Mouse (Mus musculus) ES-Bruce4 (cell line): ENCODE measurements around the gene Zfp385b. TPM values are rescaled to one million over a fixed set of nuclear protein-coding genes. Genes with fewer than 3 reads are reported as not detected.

Experiments used
- H3K27ac ChIP-seq: 2 replicates; pipeline ENCODE4 v1.5.1; 2012; ENCODE audit warnings: low read length, inconsistent platforms; ENCODE audit not compliant: insufficient read depth
- H3K27me3 ChIP-seq: 2 replicates; pipeline ENCODE4 v1.6.1; 2012; ENCODE audit warnings: mild to moderate bottlenecking, low read length, inconsistent platforms; ENCODE audit not compliant: control insufficient read depth, poor library complexity, insufficient read depth, severe bottlenecking
- H3K36me3 ChIP-seq: 2 replicates; pipeline ENCODE4 v1.6.1; 2012; ENCODE audit warnings: inconsistent platforms, mild to moderate bottlenecking, low read length, moderate library complexity; ENCODE audit not compliant: control insufficient read depth, poor library complexity, insufficient read depth, severe bottlenecking
- H3K4me1 ChIP-seq: one replicate; pipeline ENCODE4 v1.8.1; 2011; ENCODE audit warnings: low read length; ENCODE audit not compliant: control insufficient read depth, insufficient read depth
- H3K4me3 ChIP-seq: 2 replicates; pipeline ENCODE4 v1.5.1; 2011; ENCODE audit warnings: low read depth, mild to moderate bottlenecking, low read length
- H3K9ac ChIP-seq: 2 replicates; pipeline ENCODE4 v1.6.1; 2012; ENCODE audit warnings: low read depth, mild to moderate bottlenecking, inconsistent platforms; ENCODE audit not compliant: poor library complexity, severe bottlenecking
- H3K9me3 ChIP-seq: replicated peaks from 2 replicates; pipeline ENCODE4 v1.6.1; 2012; ENCODE audit warnings: mild to moderate bottlenecking, low read length, inconsistent platforms; ENCODE audit not compliant: control insufficient read depth, poor library complexity, insufficient read depth, severe bottlenecking
- CTCF ChIP-seq: IDR thresholded peaks from one replicate; pipeline ENCODE4 v1.8.1; 2011; ENCODE audit warnings: low read depth, low read length
- EP300 ChIP-seq: IDR thresholded peaks from 2 replicates; pipeline ENCODE4 v1.6.1; 2011; ENCODE audit warnings: low read depth, low read length; ENCODE audit not compliant: insufficient read depth
- POLR2A ChIP-seq: IDR thresholded peaks from one replicate; pipeline ENCODE4 v1.8.1; 2011; ENCODE audit warnings: low read length; ENCODE audit not compliant: insufficient read depth
- polyA plus RNA-seq: library from polyadenylated mRNA; stranded (reverse); fragments of >200 nt; gene quantifications from 2 replicates; pipeline ENCODE4 v1.2.4, GENCODE M21; 2011; ENCODE audit warnings: low read depth; ENCODE audit not compliant: missing spikeins, insufficient read depth, insufficient read length

Gene Zfp385b
- polyA plus RNA-seq, 1 experiment: not detected

GRCm38 (mm10) chr2:77476444-77476843, 343.0 kb downstream of the Zfp385b start:
- Histone ChIP-seq H3K4me3 (no peak overlapping the region), H3K27me3 (no peaks in the 10 kb centered on the region), H3K9ac (no peak overlapping the region), H3K36me3 (no peaks in the 10 kb centered on the region), H3K9me3 (0 out of 2 replicates have a peak, but pooled peaks cover 4% of the 10 kb centered on the region), H3K4me1 (no peaks in the 10 kb centered on the region), H3K27ac (no peak overlapping the region)
- TF ChIP-seq EP300: no peak
- no peak for TF ChIP-seq CTCF
- no peak for TF ChIP-seq POLR2A

GRCm38 (mm10) chr2:77472254-77472837, 347.1 kb downstream of the Zfp385b start:
- Histone ChIP-seq H3K9me3 (0 out of 2 replicates have a peak, but pooled peaks cover 4% of the 10 kb centered on the region), H3K27me3 (no peaks in the 10 kb centered on the region), H3K4me1 (no peaks in the 10 kb centered on the region), H3K27ac (no peak overlapping the region), H3K9ac (no peak overlapping the region), H3K36me3 (no peaks in the 10 kb centered on the region), H3K4me3 (no peak overlapping the region)
- TF ChIP-seq CTCF (no peak), EP300 (no peak), POLR2A (no peak)

- Histone ChIP-seq H3K36me3 (no peaks in the 10 kb centered on the region), H3K4me1 (no peaks in the 10 kb centered on the region), H3K4me3 (no peak overlapping the region), H3K9me3 (0 out of 2 replicates have a peak, but pooled peaks cover 4% of the 10 kb centered on the region), H3K9ac (no peak overlapping the region), H3K27ac (no peak overlapping the region), H3K27me3 (no peaks in the 10 kb centered on the region)
- TF ChIP-seq POLR2A: no peak
- TF ChIP-seq EP300: no peak
- TF ChIP-seq CTCF: no peak
Observed at GRCm38 (mm10) chr2:77470716-77471115, 348.7 kb downstream of the Zfp385b start.

GRCm38 (mm10) chr2:77461413-77461812, 358.0 kb downstream of the Zfp385b start:
- no peak overlapping the region for H3K27ac ChIP-seq
- H3K4me3 ChIP-seq: no peak overlapping the region
- no peak overlapping the region for H3K9ac ChIP-seq
- no peaks in the 10 kb centered on the region for H3K4me1 ChIP-seq
- no peaks in the 10 kb centered on the region for H3K36me3 ChIP-seq
- H3K27me3 ChIP-seq: no peaks in the 10 kb centered on the region
- H3K9me3 ChIP-seq: no peaks in the 10 kb centered on the region
- TF ChIP-seq CTCF (no peak), EP300 (no peak), POLR2A (no peak)

GRCm38 (mm10) chr2:77460011-77460410, 359.4 kb downstream of the Zfp385b start:
- Histone ChIP-seq H3K4me3 (no peak overlapping the region), H3K4me1 (no peaks in the 10 kb centered on the region), H3K36me3 (no peaks in the 10 kb centered on the region), H3K27me3 (no peaks in the 10 kb centered on the region), H3K27ac (no peak overlapping the region), H3K9me3 (no peaks in the 10 kb centered on the region), H3K9ac (no peak overlapping the region)
- no peak for TF ChIP-seq POLR2A
- TF ChIP-seq CTCF: no peak
- TF ChIP-seq EP300: no peak

- H3K36me3 ChIP-seq: no peaks in the 10 kb centered on the region
- H3K9me3 ChIP-seq: no peaks in the 10 kb centered on the region
- TF ChIP-seq EP300: no peak
- peak; percentile 9 for TF ChIP-seq CTCF
- no peak overlapping the region for H3K4me3 ChIP-seq
- no peak overlapping the region for H3K9ac ChIP-seq
- no peak overlapping the region for H3K27ac ChIP-seq
- H3K27me3 ChIP-seq: no peaks in the 10 kb centered on the region
- no peaks in the 10 kb centered on the region for H3K4me1 ChIP-seq
Observed at GRCm38 (mm10) chr2:77458431-77458830, 361.0 kb downstream of the Zfp385b start.
